Mouse (Mus musculus) T-cell, adult 66 days (primary cell): ENCODE results near the gene Lonrf3. TPM values are rescaled to one million over a fixed set of nuclear protein-coding genes. Genes with fewer than 3 reads are reported as not detected.

Source experiments
- total RNA-seq, 2 experiments: library from RNA; stranded (reverse); gene quantifications; 3 replicates in 1 of 2; 4 replicates in 1 of 2; pipeline ENCODE4 v1.2.4; 2023

Gene Lonrf3
- total RNA-seq: under 1 TPM; 0.44 to 0.71 TPM

GRCm38 (mm10) chrX:36328271-36329039 is at the start of gene Lonrf3:
Lonrf3 (plus strand) TSS chrX:36328353.

GRCm38 (mm10) chrX:36400980-36401379 is 72.8 kb downstream of the Lonrf3 start, which contains the start of gene Gm6268:
Gm6268 (plus strand) TSS chrX:36401280.

Other genes with a start within 250 kb of the Lonrf3 start
- under 1 TPM; 0.21 to 0.38 TPM for gene Il13ra1, start 216.2 kb upstream of the Lonrf3 start, total RNA-seq
- gene Zcchc12, start 132.4 kb upstream of the Lonrf3 start, total RNA-seq: under 1 TPM; 0.79 to 0.80 TPM
- gene Gm6268, start 72.9 kb downstream of the Lonrf3 start, total RNA-seq: not detected
- not detected for gene Gm14569, start 163.5 kb downstream of the Lonrf3 start, total RNA-seq